Mouse (Mus musculus) cerebellum, adult 11-12 months (tissue): ENCODE measurements at regions not wholly inside any gene's neighbourhood (a gene's known extent, or its start where the extent isn't known, plus 50 kb on each side); places are given as distances from the start of the nearest gene placed in this dataset.
A peak's percentile ranks its signal among the peaks of the same experiment; 100 is the strongest.
"Not testable (repeated sequence)": the region's sequence is repeated elsewhere in the genome, so short reads cannot be mapped to it uniquely, and the experiment has no call there.

Experiments
- DNase-seq: peaks from one replicate; pipeline ENCODE4 v3.0.0; 2022

DNA sequence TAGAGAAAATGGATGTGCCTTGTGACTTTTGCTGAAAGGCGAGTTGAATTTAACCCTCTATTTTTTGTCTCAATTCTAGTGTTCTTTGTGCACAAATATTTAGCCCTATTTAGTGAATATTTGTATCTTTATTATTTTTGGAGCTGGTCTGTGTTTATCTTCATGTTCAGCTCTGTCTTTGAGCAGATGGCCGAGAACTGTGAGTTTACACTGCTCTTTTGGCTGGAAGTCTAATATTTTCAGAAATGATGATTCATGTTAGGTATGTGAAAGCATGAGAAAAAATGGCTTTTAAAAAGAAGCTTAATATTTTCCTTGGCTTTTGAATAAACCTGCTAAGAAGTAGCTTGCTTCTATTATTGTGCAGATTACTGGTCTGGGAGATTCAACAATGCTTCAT lies 505.4 kb downstream of the Sema5a start:
- no peak for DNase-seq

DNA sequence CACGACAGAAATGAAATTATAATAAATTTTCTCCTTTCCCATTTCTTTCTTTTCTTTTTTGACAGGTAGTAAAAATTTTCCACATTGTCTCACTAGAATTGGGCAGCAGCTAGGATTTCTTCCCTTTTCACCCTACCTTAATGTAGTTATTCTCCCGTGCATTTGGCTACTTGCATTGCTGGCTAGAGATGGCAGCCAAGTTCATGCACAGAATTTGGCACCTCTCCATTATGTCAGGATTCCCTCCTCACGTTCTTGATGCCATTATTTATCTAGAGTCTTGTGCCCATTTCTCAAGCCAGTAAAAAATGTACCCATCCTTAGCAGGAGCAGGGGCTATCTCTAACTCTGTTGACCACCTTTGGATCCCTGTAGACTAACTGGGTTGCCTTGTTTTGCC lies 507.4 kb downstream of the Sema5a start:
- no peak for DNase-seq

DNA sequence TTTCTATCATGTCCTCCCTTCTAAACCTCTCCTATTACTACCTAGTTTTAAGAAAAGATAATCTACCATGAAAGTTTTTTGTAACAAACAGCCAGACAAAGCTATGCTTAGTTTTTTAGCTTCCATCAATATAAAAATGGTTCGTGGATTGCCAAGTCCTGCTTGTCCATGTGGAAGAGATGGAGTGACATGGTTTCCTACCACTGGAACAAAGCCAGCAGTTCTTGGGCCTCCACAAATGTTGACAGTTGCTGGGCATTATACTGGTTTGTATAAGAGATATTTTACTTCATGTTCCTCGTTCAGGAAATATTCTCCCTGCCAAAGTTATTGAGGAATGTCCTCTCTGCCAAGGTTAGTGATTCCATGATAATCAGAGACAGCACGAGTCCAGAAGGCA lies 515.5 kb downstream of the Sema5a start:
- no peak for DNase-seq

DNA sequence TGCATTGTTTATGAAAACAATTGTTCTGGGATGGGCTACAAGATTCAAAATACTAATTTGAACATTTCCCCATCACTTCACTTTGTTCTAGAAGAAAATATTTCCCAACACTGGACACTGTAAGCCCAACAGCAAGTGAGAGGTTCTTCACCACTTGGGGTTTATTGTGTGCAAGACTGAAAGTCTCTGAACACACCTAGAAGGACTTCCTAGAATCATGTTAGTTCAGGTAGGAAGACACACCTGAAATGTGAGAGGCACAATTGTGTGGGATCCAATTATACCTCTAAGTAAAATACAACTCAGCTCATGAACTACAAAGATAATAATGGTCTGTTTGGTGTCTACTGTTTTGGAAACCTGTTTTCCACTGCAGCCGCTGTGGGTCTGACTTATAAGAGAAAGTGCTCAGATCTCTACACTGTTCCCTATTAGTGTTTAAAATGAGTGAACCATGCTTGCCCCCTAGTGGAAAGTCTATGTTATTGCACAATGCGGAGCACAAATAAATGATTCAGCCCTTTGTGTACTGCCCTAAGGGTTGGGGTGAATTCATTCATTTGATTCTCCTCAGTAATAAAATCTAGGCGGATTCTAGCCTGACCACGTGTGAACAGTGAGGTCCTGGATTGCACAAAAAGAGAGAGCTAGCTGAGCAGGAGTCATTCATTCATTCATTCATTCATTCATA lies 521.5 kb downstream of the Sema5a start:
- no peak for DNase-seq

DNA sequence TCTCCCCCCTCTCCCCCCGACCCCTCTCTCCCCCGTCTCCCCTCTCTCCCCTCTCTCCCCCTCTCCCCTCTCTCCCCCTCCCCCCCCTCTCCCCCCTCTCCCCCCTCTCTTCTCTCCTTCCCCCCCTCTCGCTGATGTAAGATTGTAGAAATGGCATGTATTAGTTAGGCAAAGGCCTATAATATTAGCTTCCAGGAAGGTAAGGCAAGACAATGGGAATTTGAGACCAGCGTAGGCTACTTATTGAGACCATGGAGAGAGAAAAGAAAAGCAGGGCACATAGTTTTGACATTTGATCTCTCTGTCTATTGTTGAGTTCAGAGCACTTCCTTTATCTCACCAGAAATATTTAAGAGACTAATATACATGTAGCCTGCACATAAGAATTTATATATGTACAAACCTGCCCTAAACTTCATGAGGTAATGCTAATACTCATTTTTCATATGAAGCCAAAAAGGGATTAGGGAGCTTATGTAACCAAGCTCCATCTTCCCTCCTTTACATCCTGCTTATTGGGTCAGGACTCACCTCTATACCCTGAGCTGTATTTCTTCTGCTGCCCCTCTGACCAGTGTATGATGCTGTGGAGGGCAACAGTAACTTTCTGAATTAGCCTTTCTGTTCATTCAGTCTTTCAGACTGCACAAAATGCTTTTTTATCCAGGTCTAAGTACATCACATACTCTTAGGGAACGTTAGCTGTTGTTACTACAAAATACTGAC lies 522.3 kb downstream of the Sema5a start:
- no peak for DNase-seq

DNA sequence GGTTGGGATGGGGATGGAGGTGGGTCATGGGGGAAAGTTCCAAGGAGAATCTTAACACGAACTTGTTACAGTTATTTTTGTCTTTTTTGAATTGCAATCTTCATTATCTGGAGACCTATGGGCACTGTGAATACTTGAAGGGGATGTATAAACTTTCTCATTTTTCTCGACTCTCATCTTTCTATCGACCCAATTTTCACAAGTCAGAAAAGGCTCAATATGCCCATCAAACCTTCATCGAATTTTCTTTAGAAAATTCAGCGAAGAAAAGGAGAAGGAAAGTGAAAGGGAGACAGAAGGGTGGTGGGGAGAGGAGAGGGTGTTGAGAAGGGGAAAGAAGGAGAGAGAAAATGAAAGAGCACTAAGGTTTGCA lies 533.6 kb downstream of the Sema5a start:
- not testable (repeated sequence) for DNase-seq

DNA sequence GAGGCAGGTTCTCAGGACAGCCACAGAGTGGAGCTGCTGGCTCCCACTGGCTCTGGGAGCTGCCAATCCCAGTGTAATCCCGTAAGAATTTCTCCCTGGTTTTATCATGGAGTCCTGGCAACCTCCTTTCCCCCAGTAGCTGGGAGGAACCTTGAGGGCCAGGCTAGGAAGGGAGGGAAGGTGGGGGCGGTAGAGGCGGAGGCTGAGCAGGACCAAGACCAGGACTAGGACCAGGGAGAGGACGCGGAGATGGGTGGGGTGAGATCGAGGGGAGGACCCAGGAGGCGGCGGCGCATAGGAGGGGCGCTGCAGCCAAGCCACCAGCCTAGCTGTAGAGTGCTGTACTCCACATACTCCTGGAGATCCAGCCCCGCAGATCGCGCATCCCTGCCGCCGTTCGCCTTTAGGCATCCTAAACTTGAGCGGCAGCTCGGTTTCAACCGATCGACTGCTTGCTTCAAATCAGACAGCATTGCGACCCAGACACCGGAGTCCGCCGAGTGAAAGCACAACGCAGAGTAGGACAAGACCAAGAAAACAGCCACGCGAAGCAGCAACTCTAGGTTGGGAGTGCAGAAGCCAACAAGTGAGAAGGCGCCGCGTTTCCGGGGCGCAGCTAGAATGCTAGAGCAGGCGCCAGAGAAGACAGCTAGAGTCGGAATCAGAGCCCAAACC lies 534.1 kb downstream of the Sema5a start:
- DNase-seq, result peak; percentile 88

DNA sequence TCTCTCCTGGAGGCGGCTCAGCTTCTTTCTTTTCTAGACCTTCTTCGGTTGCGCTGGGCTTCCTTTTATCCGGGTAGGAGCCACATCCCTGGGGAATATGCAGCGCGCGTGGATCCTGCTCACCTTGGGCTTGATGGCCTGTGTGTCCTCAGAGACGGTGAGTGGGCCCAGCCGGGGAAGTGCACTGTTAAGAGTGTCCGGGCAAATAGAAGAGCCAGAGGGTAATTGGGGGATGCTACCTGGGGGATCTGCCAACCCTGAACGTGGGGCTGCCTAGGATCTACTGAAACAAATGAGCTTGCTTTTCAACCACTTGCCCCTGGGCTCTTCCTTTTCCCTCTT lies 534.6 kb downstream of the Sema5a start:
- DNase-seq, result not testable (repeated sequence)

DNA sequence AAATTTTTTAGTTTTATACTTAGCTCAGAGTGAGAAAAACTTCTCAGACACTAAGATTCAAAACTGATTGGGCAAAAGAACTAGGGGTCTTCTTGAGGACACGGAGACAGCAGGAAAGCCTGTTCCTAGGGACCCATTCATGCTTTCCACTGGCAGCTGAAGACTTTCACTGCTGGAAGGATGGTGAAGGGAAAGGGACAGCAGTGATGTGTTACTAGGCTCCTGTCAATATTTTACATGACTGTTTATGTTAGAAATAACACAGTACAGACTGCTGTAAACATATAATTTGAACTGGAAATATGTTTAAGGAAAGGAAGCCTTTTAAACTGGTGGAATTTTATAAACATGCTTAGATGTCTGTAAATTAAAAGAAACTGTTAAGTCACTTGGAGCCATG lies 537.0 kb downstream of the Sema5a start:
- DNase-seq, result not testable (repeated sequence)

DNA sequence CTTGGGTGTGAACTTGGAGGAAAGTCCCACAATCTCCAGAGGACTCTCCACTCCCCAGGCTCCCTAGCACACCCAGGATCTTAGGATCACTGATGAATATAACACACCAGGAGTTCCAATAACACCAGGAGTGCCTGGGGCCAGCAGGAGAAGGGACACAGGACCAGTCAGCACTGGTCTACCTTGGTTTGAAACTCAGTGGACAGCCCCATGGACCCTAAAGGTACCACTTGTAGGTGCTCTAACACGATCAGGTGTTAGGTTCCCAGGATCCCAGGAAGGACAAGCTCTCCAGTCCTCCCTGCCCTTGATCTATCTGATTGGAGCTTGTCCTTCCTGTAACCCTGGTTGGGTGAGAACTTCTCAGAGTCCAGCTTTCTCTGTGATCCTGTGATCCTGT lies 554.6 kb downstream of the Sema5a start:
- no peak for DNase-seq

DNA sequence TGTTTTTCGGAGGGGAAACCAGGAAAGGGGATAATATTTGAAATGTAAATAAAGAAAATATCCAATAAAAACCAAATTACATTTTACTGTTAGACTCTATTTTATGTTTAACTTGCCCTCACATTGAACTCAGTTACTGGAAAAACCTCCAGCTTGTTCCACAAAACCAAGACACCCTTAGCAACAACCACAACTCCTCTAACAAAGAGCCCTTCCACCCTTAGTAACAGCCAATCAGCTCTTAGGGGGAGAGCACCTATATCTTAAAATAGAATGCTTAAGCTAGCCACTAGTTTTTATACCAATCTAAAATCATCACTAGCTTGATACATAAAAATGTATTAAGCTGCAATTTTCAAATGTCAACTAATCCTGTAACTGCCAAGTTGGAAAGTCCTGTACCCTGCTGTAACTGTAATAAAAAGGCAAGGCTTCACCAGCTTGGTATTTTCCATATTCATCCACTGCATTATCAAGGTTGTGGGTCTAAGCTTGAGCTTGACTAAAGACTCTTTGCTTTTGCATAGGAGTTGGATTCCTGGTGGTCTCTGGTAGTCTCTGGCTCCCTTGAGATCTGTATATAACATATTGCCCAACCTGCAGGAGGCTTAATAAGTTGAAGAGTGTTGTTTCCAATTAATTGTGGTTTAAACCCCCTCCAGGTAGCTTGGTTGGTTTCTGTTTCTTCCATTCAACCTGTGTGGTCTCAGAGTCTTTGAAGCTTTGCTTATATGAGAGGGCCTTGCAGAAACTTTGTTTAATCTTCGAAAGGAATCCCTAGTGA lies 566.4 kb downstream of the Sema5a start:
- DNase-seq, result no peak

DNA sequence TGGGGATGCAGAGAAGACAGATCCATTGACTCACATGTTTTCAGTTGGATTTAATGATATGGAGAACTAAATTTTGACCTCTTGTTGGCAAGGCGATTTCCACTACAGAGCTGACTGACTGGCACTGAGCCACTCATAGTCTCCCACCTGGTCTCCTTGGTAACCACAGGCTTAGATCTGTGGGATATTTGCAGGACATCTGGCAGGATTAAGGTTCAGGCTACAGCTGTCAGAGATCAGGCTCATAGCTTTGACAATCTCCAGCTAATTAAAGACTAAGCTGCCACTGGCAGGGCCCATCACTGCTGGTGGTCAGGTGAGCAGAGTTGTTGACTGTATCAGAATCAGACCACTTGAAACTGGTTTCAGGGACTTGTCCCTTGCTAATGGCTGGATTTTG lies 595.4 kb downstream of the Sema5a start:
- no peak for DNase-seq
